Mouse (Mus musculus) heart, postnatal 4 days (tissue): ENCODE results near the gene Mospd3. TPM values are rescaled to one million over a fixed set of nuclear protein-coding genes. Genes with fewer than 3 reads are reported as not detected.

ENCODE experiments used
- DNase-seq: peaks from one replicate; pipeline ENCODE4 v3.0.0; 2021
- total RNA-seq, 2 experiments: library from RNA; stranded (reverse); gene quantifications; 2 replicates each; pipeline ENCODE4 v1.2.3; 2021

Mospd3 gene
- total RNA-seq, 2 experiments from 2014 or later = 25.2 to 28.8 TPM

GRCm38 (mm10) chr5:137570691-137571586 lies 29.9 kb downstream of the Mospd3 start:
- DNase-seq = no peak

GRCm38 (mm10) chr5:137570181-137570580 lies 30.7 kb downstream of the Mospd3 start:
- DNase-seq = no peak

- peak; percentile 60 for DNase-seq
Measured at GRCm38 (mm10) chr5:137569665-137570064, 31.2 kb downstream of the Mospd3 start, which contains the start of gene Tfr2. TSS of gene Tfr2 (plus strand) at chr5:137569840.

GRCm38 (mm10) chr5:137569031-137569430 lies 31.8 kb downstream of the Mospd3 start:
- no peak for DNase-seq

GRCm38 (mm10) chr5:137568223-137568798 lies 32.5 kb downstream of the Mospd3 start:
- DNase-seq = no peak

GRCm38 (mm10) chr5:137566416-137566815 lies 34.4 kb downstream of the Mospd3 start:
- DNase-seq = no peak

- no peak for DNase-seq
Measured at GRCm38 (mm10) chr5:137565744-137566143, 35.1 kb downstream of the Mospd3 start.

- DNase-seq = no peak
Measured at GRCm38 (mm10) chr5:137562965-137563364, 37.9 kb downstream of the Mospd3 start.

- DNase-seq = no peak
Measured at GRCm38 (mm10) chr5:137561556-137561955, 39.3 kb downstream of the Mospd3 start.

GRCm38 (mm10) chr5:137553898-137554297 lies 47.0 kb downstream of the Mospd3 start:
- no peak for DNase-seq

GRCm38 (mm10) chr5:137553411-137553837 lies 47.4 kb downstream of the Mospd3 start, which contains the start of gene Actl6b:
TSS of gene Actl6b (plus strand) at chr5:137553517.
- peak; percentile 83 for DNase-seq

- DNase-seq = no peak
Measured at GRCm38 (mm10) chr5:137553000-137553399, 47.9 kb downstream of the Mospd3 start.

- no peak for DNase-seq
Measured at GRCm38 (mm10) chr5:137551119-137551518, 49.7 kb downstream of the Mospd3 start.

- no peak for DNase-seq
Measured at GRCm38 (mm10) chr5:137549840-137550239, 51.0 kb downstream of the Mospd3 start.

Other genes starting within 250 kb of the Mospd3 start
- under 1 TPM; 0.05 to 0.07 TPM for gene Zan, start 124.0 kb downstream of the Mospd3 start, total RNA-seq
- gene Pop7, start 98.5 kb downstream of the Mospd3 start, total RNA-seq = 10 to 100 TPM; 25.1 to 26.0 TPM
- 10 to 100 TPM; 30.5 to 32.4 TPM for gene Gigyf1, start 82.5 kb downstream of the Mospd3 start, total RNA-seq
- gene Epo, start 67.8 kb downstream of the Mospd3 start, total RNA-seq = not detected
- 100 to 1,000 TPM; 560 to 578 TPM for gene Gnb2, start 67.5 kb downstream of the Mospd3 start, total RNA-seq
- not detected for gene Actl6b, start 47.5 kb downstream of the Mospd3 start, total RNA-seq
- under 1 TPM in 1 of 2 experiments, not detected in 1; 0.10 TPM for gene Tfr2, start 31.2 kb downstream of the Mospd3 start, total RNA-seq
- gene Pcolce, start 12.7 kb upstream of the Mospd3 start, total RNA-seq = 100 to 1,000 TPM; 133 to 137 TPM
- gene Fbxo24, start 27.9 kb upstream of the Mospd3 start, total RNA-seq = under 1 TPM; 0.21 to 0.25 TPM
- 10 to 100 TPM; 19.2 to 21.6 TPM for gene Lrch4, start 28.1 kb upstream of the Mospd3 start, total RNA-seq
- gene Gm20605, start 28.1 kb upstream of the Mospd3 start, total RNA-seq = 1 to 10 TPM; 4.8 to 6.6 TPM
- 1 to 10 TPM; 1.8 to 2.2 TPM for gene Sap25, start 40.3 kb upstream of the Mospd3 start, total RNA-seq
- not detected for gene Irs3, start 44.7 kb upstream of the Mospd3 start, total RNA-seq
- 10 to 100 TPM; 21.7 to 23.1 TPM for gene Agfg2, start 83.7 kb upstream of the Mospd3 start, total RNA-seq
- gene Nyap1, start 140.5 kb upstream of the Mospd3 start, total RNA-seq = 1 to 10 TPM; 3.1 to 3.3 TPM
- gene Tsc22d4, start 144.7 kb upstream of the Mospd3 start, total RNA-seq = 100 to 1,000 TPM; 230 to 231 TPM
- 10 to 100 TPM; 16.5 to 17.1 TPM for gene Ppp1r35, start 177.8 kb upstream of the Mospd3 start, total RNA-seq
- 10 to 100 TPM; 29.0 to 40.3 TPM for gene Mepce, start 186.6 kb upstream of the Mospd3 start, total RNA-seq
- 1 to 10 TPM; 2.4 to 3.2 TPM for gene Zcwpw1, start 186.7 kb upstream of the Mospd3 start, total RNA-seq
- 1 to 10 TPM in 1 of 2 experiments, under 1 TPM in 1; 0.71 to 2.4 TPM for gene Pilra, start 235.2 kb upstream of the Mospd3 start, total RNA-seq